Mouse (Mus musculus) olfactory bulb, adult 2 months (tissue): ENCODE measurements around the gene Rasgef1b.

Experiments
- CTCF ChIP-seq: fragments of 200-500 bp; IDR thresholded peaks from 2 replicates; pipeline ENCODE4 v1.5.1; 2012; ENCODE audit warnings: low read depth, mild to moderate bottlenecking, low read length, moderate library complexity; ENCODE audit not compliant: insufficient read depth
- POLR2A ChIP-seq: fragments of 200-500 bp; IDR thresholded peaks from 2 replicates; pipeline ENCODE4 v1.6.1; 2012; ENCODE audit warnings: mild to moderate bottlenecking, low read depth, low read length, moderate library complexity; ENCODE audit not compliant: insufficient read depth

DNA sequence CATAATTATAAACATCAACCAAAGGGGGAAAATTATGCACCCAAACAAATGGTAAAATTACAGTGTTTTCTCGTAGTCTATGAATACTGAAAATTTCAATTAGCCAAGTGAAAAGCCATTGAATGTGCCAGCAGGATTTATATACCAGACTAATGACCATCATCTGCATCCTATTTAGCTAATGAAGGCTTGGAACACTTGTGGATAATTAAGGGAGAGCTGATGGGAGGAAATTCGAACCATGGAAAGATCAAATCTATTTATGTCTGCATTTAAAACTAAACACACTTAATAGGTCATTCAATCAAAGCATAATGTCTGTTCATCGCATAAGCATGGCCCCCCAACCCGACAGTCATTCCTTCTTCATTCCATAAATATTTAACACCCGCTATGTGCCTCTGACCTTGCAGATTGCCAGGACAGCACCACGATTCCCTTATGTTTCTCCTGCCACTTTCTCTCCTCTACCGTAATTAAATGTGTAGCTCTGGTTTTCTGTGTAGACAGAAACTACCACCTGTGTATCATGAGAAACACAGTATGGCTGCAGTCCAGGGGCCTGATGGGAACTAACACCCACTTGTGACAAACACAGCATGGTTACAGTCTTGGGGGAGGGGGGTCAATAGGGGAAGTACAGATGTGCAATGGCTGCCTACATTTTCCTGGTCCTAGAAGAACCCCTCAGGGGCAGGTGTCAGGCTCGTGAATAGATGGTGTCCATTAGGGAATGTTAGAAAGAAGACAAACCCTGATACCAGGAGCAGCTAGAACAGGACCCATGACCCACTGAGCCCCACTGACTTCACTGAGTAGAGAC lies 164.2 kb downstream of the Rasgef1b start:
- TF ChIP-seq CTCF (no peak), POLR2A (no peak)
